Mouse (Mus musculus): Measurements from ENCODE around the gene Parp9.

Gene Parp9

DNA sequence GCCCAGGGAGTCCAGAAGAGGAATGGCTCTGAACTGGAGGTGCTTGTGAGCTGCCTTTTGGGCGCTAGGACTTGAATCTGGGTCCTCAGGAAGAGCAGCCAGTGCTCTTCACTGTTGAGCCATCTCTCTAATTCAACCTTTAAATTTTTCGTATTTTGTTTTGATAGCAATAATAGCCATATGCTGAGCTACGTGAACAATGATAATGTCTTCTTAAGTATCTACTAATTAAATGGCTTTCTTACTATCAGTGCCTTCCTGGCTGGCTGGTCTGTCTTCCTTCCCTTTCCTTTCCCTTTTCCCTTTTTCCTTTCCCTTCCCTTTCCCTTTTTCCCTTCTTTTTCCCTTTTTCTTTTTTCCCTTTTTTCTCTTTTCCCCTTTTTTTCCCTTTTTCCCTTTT lies 70.1 kb downstream of the Parp9 start:
- no peak for DNase-seq

DNA sequence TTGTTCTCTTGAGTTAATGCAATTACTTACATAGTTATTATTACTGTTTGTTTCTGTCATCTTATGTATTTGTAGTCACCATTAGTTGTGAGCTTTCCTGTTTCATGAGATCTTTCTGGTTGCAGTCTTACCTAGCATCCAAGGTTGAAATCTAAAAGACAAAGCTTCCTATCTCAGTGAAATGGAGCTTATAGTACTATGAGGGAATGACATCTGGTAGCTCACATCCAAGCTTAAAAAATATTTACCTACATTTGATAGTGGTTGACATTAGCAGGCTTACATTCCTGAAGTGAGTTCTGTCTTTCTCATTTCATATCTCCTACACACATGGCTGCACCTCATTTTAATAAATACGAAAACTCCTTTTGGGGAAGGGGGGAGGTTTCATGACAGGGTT lies 78.1 kb downstream of the Parp9 start:
- DNase-seq: no peak

All from thymus, postnatal 14 days (tissue).